Mouse (Mus musculus): ENCODE data around the gene Hrg. TPM values are rescaled to one million over a fixed set of nuclear protein-coding genes. Genes with fewer than 3 reads are reported as not detected.
"Not testable (repeated sequence)": the region's sequence is repeated elsewhere in the genome, so short reads cannot be mapped to it uniquely, and the experiment has no call there.

Gene Hrg
- total RNA-seq, 4 experiments from 2014 or later = not detected

GRCm38 (mm10) chr16:22961073-22961472 lies 10.2 kb downstream of the Hrg start:
- no peak for DNase-seq (ENCODE audit: low spot score)

DNA sequence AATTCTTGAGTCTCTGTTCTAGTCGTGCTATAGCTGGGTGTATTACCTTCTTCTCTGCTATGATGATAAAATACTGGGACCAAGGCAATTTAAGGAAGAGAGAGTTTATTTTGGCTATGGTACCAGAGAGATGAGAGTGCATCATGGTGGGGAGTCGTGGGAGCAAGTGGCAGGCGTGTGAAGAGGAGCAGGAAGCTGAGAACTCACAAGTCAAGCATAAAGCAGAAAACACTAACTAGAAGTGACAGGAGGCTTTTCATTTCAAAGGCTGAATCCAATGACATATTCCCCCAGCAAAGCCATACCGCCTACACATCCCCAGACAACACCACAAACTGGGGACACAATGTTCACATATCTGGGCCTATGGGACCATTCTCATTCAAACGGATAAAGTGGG lies 11.4 kb downstream of the Hrg start:
- DNase-seq (ENCODE audit: low spot score) = no peak

- DNase-seq (ENCODE audit: low spot score) = no peak
Measured at GRCm38 (mm10) chr16:22963293-22963692, 12.4 kb downstream of the Hrg start.

DNA sequence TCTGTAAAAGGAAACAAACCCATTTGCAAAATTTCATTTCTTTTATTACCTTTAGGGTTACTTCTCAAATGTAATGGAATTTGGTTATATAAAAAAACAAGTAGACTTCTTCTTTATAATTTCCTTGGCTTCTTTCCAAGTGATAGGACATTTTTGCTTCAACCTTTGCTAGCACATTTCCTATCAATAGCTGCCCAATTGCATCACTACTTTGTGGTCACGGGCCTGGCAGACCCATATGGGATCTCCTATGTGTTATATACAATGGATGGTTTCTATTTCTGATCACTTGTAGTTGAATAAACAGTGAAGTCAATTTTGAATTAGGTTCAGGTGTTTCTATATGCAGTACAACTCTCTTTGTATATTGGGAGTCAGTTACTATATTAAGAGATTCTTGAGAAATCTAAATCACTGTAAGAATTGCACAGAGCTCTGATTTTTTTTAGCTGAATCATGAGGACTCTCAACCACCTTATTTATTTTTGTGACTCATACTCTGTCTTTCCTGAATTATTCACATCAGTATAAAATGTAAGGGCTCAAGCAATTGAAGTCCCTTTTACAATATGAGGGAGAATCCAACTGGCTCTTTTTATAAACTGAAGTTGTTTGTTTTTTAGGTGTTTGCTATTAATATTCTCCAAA lies 16.6 kb downstream of the Hrg start:
- no peak for DNase-seq (ENCODE audit: low spot score)

DNA sequence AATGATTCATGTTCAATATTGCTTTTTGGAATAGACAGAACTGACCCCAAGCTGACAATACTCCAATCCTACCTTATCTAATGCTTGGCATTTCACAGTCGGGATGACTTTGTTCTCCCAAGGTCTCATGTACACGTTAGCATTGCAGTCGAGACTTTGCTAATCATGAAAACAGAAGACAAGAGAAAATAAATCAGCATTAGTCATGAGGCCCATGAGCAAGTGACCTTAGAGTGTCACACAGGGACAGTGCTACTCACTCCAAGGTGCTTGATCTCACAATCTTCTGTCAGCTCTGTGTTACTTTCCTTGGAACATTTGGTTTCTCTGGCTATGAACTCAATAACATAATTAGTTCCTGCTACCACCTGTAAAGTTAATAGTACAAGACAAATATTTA lies 46.1 kb downstream of the Hrg start:
- DNase-seq (ENCODE audit: low spot score) = not testable (repeated sequence)

Other genes starting within 250 kb of the Hrg start
- not detected for gene Crygs, start 139.5 kb upstream of the Hrg start, total RNA-seq (2022)
- gene Tbccd1, start 93.4 kb upstream of the Hrg start, total RNA-seq (2022) = 10 to 100 TPM; 10.8 to 13.5 (median 12.1) TPM
- gene Dnajb11, start 93.2 kb upstream of the Hrg start, total RNA-seq (2022) = 10 to 100 TPM; 43.8 to 68.4 (median 55.3) TPM
- 1 to 10 TPM; 5.3 to 8.9 (median 6.8) TPM for gene Ahsg, start 59.8 kb upstream of the Hrg start, total RNA-seq (2022)
- gene Fetub, start 32.7 kb upstream of the Hrg start, total RNA-seq (2022) = under 1 TPM in 3 of 4 experiments, not detected in 1; 0.16 to 0.28 (median 0.20) TPM
- not detected for gene Kng2, start 78.4 kb downstream of the Hrg start, total RNA-seq (2022)
- gene Kng1, start 106.8 kb downstream of the Hrg start, total RNA-seq (2022) = not detected
- gene Eif4a2, start 156.4 kb downstream of the Hrg start, total RNA-seq (2022) = 100 to 1,000 TPM; 355 to 426 (median 380) TPM
- 10 to 100 TPM in 1 of 4 experiments, 1 to 10 TPM in 3; 6.7 to 11.0 (median 7.6) TPM for gene Rfc4, start 176.7 kb downstream of the Hrg start, total RNA-seq (2022)
- gene Adipoq, start 195.5 kb downstream of the Hrg start, total RNA-seq (2022) = 1 to 10 TPM; 2.5 to 6.3 (median 3.5) TPM